Mouse (Mus musculus): Measurements from ENCODE around the gene Srpk3.
"Not testable (repeated sequence)": the region's sequence is repeated elsewhere in the genome, so short reads cannot be mapped to it uniquely, and the experiment has no call there.

Srpk3 gene

DNA sequence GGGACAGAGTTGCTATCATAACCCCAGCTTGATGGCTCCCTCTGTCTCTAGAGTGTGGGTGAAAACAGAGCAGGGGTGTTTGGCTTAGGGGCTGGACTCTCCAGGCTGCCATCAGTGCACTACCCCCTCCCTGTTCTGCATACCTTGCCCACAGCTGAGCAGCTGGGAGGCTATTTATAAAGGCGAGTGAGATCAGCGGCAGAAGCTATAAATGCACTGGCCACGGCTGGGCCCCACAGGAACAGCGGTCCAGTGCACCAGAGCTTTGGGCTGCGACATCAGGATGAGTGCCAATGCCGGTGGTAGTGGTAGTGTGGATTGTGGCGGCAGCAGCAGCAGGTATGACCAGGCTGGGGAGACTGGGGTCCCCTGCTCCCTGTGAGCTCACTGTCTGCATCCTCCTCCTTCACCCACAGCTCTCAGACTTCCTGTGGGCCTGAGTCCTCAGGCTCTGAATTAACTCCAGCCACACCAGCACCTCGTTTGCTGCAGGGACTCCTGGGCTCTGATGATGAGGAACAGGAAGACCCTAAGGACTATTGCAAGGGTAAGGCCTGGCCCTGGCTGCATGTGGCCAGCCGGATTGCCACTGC is at the start of gene Srpk3:
Gene Srpk3, plus strand, starts transcription at position 238 of the 593 bp plus-strand sequence.
- in situ Hi-C loops (cut with MboI), result no loop called here

DNA sequence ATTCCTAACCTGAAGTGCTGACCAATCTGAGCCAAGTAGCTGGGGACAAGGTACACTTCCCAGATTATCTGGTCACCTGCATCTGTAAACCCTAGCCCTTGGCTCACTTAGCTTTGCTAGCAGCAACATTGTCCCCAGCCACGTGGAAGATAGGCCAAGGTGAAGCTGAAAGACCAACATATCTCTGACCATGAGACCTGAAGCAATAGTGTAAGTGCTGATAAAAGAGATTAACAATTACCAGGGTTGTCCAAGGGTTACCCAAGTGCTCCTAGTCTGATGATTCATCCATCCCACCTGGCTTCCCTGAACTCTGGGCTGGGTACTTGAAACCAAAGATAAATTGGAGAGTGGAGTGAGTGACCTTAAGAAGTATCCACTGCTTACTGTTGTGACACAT is 43.3 kb upstream of the Srpk3 start:
- in situ Hi-C loops (cut with MboI), result no loop called here

- in situ Hi-C loops (cut with MboI), result no loop called here
Measured at GRCm38 (mm10) chrX:73738155-73738554, 36.0 kb upstream of the Srpk3 start.

DNA sequence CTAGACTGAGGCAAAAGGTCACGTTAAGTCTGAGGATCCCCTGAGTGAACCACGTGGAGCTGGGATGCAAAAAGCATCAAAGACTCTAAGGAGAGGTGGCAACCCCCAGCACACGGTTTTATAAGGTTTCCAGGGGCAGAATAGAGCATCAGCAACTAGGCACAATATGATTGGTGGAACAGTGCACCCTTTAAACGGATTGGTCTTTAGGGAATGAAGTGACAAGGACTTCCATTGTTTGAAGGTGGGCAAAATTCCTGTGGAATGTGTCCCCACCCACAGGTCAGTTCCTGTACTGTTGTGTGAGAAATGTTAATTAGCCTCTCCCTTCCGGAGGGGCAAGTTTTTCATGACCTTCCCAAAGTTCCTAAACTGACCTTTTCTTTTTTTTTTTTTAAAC is 35.1 kb upstream of the Srpk3 start:
- in situ Hi-C loops (cut with MboI), result no loop called here

- in situ Hi-C loops (cut with MboI), result not testable (repeated sequence)
Measured at GRCm38 (mm10) chrX:73739841-73740240, 34.4 kb upstream of the Srpk3 start.

GRCm38 (mm10) chrX:73744774-73745481 is 29.3 kb upstream of the Srpk3 start:
- in situ Hi-C loops (cut with MboI), result no loop called here

DNA sequence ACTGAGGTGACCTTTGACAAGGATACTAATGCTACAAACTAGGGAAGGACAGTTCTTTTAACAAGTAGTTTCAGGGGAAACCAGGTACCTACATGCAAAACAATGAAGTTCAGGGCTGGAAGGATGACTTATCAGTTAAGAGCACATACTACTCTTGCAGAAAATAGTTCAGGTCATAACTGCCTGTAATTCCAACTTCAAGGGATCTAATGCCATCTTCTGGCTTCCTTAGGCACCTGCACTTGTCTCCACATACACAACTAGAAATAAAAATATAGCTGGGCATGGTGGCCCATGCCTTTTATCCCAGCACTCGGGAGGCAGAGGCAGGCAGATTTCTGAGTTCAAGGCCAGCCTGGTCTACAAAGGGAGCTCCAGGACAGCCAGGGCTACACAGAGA is 25.2 kb upstream of the Srpk3 start:
- in situ Hi-C loops (cut with MboI), result no loop called here

- in situ Hi-C loops (cut with MboI), result no loop called here
Measured at GRCm38 (mm10) chrX:73756334-73757140, 17.7 kb upstream of the Srpk3 start, which contains the start of gene Plxnb3. TSS of gene Plxnb3 (plus strand) at chrX:73757090.

- in situ Hi-C loops (cut with MboI), result no loop called here
Measured at GRCm38 (mm10) chrX:73758611-73759290, 15.5 kb upstream of the Srpk3 start.

GRCm38 (mm10) chrX:73765311-73765710 is 8.9 kb upstream of the Srpk3 start:
- in situ Hi-C loops (cut with MboI), result no loop called here

DNA sequence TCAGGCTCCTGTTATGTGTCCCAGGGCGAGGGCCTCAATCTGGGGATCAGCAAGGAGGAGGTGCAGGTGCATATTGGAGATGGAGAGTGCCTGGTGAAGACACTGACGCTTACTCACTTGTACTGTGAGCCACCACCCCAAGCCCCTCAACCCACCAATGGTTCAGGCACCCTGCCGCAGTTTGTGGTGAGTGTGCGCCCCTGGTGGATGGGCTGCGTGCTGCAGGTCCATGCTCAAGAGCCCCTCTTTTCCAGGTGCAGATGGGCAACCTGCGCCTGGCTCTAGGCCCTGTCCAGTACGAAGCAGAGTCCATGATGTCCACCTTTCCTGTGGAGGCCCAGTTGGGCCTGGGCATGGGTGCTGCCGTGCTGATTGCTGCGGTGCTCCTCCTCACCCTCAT is 6.9 kb upstream of the Srpk3 start:
- in situ Hi-C loops (cut with MboI), result no loop called here

DNA sequence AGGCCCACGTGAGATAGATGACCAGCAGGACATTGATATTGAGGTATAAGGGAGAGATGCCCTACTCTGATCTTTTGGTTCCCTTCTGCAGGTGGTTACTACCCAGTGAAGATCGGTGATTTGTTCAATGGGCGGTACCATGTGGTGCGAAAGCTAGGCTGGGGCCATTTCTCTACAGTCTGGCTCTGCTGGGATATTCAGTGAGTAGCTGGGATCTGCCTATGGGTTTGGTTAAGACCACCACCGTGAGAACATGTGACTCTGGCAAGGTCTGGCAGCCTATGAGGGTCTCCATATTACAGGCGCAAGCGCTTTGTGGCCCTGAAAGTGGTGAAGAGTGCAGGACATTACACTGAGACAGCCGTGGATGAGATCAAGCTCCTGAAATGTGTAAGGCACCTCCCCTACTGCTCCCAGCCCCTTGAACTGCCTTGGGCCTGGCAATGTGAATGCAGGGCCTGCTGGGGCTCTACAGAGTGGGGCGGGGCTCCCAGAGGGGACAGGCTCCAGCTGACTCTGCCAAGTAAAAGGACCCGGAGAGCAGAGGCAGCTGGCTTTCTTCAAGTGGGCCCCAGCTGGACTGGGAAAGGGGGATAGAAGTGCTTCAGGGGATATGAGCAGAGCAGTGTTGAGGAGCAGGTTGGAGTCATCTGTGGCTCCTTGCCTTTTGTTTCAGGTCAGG is 738 bp downstream of the Srpk3 start:
- in situ Hi-C loops (cut with MboI), result loop anchor here (25.0 kb wide), 1 partner anchor 637 kb away; no protein-coding TSS in a partner anchor

DNA sequence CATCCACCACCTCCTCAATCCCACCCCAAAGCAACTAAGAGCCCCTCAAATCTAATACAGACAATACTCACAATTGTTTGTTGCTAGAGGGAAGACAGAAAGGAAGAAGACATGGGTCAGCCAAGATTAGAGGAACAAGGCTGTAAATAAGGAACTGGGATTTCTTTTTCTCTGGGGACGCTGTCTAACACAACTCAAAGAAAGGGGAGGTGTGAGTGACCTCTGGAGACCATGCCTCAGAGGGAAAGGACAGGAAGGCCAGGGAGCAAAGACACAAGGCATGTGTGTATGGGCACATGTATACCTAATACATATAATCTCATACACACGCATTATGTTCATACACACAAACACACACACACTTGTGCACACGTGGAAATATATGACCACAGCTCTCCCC is 8.0 kb downstream of the Srpk3 start:
- in situ Hi-C loops (cut with MboI), result loop anchor here (25.0 kb wide), 1 partner anchor 630 kb away; no protein-coding TSS in a partner anchor

GRCm38 (mm10) chrX:73785666-73786065 is 11.5 kb downstream of the Srpk3 start:
- in situ Hi-C loops (cut with MboI), result loop anchor here (25.0 kb wide), 1 partner anchor 627 kb away; no protein-coding TSS in a partner anchor

- in situ Hi-C loops (cut with MboI), result loop anchor here (25.0 kb wide), 1 partner anchor 626 kb away; no protein-coding TSS in a partner anchor
Measured at GRCm38 (mm10) chrX:73786364-73787224, 12.4 kb downstream of the Srpk3 start, which contains the start of the genes Idh3g and Ssr4. TSS of gene Idh3g (minus strand) at chrX:73786897. TSS of gene Ssr4 (plus strand) at chrX:73787028.

GRCm38 (mm10) chrX:73787225-73787558 is 13.0 kb downstream of the Srpk3 start:
- in situ Hi-C loops (cut with MboI), result loop anchor here (25.0 kb wide), 1 partner anchor 625 kb away; no protein-coding TSS in a partner anchor

GRCm38 (mm10) chrX:73788501-73788900 is 14.3 kb downstream of the Srpk3 start:
- in situ Hi-C loops (cut with MboI), result loop anchor here (25.0 kb wide), 1 partner anchor 624 kb away; no protein-coding TSS in a partner anchor

GRCm38 (mm10) chrX:73793039-73793438 is 18.8 kb downstream of the Srpk3 start:
- in situ Hi-C loops (cut with MboI), result loop anchor here (10.0 to 25.0 kb wide), 2 partner anchors 172 to 619 kb away; partner anchors contain the start of gene Hcfc1

DNA sequence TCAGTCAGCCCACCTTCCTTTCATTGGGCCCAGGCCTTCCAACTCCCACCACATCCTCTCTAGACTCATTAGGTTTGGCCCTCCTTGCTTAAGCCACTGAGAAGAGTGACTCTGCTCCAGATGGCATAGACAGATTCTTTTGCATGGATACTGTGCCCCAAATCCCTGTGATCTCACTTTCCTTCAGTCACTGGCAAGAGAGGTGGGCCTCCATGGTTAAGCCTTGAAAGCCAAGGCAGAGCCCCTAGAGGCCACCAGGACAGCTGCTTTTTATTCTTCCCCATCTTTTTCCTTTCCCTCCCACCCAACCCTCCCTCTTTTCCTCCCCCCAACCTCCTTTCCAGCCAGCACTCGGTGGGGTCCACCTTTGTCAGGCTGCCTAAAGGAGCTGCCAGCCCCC is 19.3 kb downstream of the Srpk3 start:
- in situ Hi-C loops (cut with MboI), result loop anchor here (10.0 to 25.0 kb wide), 2 partner anchors 171 to 619 kb away; partner anchors contain the start of gene Hcfc1

DNA sequence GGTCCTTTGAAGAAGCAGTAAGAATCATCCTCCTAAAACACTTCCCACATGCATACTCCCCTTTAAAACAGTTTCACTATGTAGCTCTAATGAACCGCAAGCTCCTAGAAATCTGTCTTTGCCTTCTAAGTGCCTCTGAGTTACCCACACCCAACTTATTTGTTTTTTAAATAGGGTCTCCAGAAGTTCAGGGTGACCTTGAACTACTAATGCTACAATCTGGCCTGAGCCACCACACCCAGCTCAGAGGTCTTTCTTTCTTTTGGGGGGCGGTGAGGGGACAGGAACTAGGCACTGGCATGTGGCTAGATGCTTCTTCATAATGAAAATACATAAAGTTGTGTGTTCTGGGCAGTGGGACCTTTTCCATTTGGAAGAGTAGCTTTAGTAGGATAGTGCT is 23.3 kb downstream of the Srpk3 start:
- in situ Hi-C loops (cut with MboI), result loop anchor here (10.0 to 25.0 kb wide), 2 partner anchors 167 to 615 kb away; partner anchors contain the start of gene Hcfc1
